Mouse (Mus musculus): Measurements from ENCODE around the gene 6030468B19Rik.
A peak's percentile ranks its signal among the peaks of the same experiment; 100 is the strongest.

The 6030468B19Rik gene

DNA sequence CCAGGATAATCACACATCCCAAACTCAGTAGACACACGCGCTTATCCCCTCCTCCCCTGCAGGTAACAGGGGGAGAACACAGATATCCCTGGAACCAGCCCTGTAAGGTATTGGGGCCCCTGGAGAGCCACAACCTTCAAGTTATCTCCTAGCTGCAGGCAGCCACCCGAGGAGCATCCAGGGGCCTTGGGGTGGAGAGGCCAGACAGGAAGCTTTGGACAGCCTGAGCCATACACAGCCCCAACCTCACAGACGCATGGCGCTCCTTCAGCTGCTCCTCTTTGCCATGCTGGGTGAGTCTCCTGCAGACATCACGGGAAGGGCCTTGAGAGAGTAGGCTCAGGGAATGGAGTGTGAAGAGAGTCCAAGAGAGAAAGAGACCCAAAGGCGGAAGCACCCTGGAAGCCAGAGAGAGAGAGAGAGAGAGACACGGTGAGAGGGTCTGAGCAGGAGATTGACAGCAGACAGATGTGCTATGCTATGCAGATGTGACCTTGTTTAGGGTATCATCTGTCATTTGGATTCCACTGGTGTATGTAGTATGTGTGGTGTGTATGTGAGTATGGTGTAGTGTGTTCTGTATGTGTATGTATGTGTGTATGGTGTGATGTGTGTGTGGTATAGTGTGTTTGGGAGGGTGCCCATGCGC lies at the start of gene 6030468B19Rik:
Gene 6030468B19Rik, plus strand, starts transcription at position 150 of the 649 bp plus-strand sequence.
- no peak for DNase-seq (ENCODE audit: low spot score)

- DNase-seq (ENCODE audit: low spot score), result no peak
Observed at GRCm38 (mm10) chr11:117748628-117749027, 48.8 kb upstream of the 6030468B19Rik start.

GRCm38 (mm10) chr11:117749414-117749813 lies 48.0 kb upstream of the 6030468B19Rik start:
- peak; percentile 66 for DNase-seq (ENCODE audit: low spot score)

DNA sequence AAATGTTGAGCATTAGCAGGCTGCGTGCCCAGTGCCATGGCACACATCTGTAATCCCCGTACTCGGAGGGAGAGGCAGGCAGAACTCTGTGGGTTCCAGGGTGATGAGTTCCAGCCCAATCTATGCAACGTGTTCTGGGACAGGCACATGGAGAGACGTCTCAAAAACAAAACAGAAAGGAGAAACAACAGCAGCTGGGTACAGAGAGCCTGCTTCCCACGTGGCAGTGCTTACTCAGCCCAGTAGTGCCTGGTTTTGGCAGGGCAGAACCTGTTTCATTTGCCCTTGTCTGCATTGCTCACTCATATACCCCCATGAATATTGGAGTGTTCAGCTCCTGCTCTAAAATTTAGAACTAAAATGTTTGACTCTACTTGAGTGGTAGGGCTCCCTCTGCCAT lies 45.9 kb upstream of the 6030468B19Rik start:
- DNase-seq (ENCODE audit: low spot score), result no peak

- no peak for DNase-seq (ENCODE audit: low spot score)
Observed at GRCm38 (mm10) chr11:117755891-117756290, 41.6 kb upstream of the 6030468B19Rik start.

- no peak for DNase-seq (ENCODE audit: low spot score)
Observed at GRCm38 (mm10) chr11:117759267-117759666, 38.2 kb upstream of the 6030468B19Rik start.

DNA sequence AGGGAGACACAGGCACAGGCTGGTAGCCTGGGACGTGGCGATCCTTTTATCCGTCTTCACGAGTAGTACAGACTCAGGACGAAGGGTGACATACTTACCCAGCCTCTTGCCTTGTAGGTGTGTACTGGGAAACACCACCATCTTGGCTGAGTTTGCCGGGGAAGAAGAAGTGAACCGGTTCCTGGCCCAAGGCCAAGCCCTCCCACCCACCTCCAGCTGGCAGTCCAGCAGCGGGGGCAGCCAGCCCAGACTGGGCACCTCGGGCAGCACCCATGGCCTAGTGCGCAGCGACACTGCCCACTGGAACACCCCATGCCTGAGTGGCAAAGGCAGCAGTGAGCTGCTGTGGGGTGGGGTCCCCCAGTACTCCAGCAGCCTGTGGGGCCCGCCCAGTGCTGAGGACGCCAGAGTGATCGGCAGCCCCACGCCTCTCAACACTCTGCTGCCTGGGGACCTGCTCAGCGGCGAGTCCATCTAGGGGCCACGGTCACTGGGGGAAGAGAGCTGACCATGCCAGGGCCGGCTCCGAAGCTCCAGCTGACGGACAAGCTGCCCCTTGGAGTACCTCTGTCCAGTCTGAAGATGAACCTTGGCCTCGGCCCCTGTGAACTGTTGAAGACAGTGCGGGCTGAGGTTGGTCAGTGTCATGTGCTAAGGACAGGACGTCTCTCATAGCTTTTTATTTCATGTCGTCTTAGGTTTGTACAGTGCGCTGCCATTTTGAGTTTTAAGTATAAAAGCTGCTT lies 36.9 kb upstream of the 6030468B19Rik start:
- DNase-seq (ENCODE audit: low spot score), result no peak

- DNase-seq (ENCODE audit: low spot score), result no peak
Observed at GRCm38 (mm10) chr11:117761801-117762200, 35.7 kb upstream of the 6030468B19Rik start.

DNA sequence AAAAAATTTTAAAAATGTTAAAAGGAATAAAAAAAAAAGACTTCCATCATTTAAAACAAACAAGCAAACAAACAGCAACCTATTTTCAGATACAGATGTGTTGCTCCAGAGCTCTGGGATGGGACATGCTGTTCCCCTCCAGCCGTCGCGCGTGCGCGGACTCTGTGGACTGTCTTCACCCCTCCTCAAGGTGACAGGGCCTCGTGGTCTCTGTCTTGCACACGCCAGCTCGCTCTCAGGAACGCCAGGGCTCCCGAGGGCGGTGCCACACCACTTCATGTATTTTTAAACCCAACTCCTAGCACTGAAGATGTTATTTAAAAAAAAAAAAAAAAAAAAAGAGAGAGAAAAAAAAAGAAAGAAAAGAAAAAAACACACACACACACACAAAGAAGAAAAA lies 35.2 kb upstream of the 6030468B19Rik start:
- DNase-seq (ENCODE audit: low spot score), result no peak

- no peak for DNase-seq (ENCODE audit: low spot score)
Observed at GRCm38 (mm10) chr11:117764319-117764718, 33.1 kb upstream of the 6030468B19Rik start.

GRCm38 (mm10) chr11:117765361-117765760 lies 32.1 kb upstream of the 6030468B19Rik start:
- no peak for DNase-seq (ENCODE audit: low spot score)

DNA sequence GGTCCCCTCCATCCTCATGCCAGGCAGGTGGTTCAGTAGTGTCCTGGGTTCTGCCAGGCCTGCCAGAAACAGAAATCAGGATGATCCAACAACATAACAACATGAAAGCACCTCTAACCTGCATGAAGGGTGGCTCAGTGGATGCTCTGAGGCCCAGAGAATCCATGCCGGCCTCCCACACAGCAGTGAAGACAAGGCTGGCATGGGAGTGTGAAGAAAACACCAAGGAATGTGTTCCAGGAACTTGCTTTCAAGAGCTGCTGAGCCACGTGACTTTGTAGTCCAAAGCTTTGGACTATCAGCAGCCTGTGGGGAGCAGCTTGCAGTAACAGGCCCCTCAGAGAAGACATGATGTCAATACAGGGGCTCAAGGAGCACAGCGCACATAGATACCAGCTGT lies 31.2 kb upstream of the 6030468B19Rik start:
- no peak for DNase-seq (ENCODE audit: low spot score)

DNA sequence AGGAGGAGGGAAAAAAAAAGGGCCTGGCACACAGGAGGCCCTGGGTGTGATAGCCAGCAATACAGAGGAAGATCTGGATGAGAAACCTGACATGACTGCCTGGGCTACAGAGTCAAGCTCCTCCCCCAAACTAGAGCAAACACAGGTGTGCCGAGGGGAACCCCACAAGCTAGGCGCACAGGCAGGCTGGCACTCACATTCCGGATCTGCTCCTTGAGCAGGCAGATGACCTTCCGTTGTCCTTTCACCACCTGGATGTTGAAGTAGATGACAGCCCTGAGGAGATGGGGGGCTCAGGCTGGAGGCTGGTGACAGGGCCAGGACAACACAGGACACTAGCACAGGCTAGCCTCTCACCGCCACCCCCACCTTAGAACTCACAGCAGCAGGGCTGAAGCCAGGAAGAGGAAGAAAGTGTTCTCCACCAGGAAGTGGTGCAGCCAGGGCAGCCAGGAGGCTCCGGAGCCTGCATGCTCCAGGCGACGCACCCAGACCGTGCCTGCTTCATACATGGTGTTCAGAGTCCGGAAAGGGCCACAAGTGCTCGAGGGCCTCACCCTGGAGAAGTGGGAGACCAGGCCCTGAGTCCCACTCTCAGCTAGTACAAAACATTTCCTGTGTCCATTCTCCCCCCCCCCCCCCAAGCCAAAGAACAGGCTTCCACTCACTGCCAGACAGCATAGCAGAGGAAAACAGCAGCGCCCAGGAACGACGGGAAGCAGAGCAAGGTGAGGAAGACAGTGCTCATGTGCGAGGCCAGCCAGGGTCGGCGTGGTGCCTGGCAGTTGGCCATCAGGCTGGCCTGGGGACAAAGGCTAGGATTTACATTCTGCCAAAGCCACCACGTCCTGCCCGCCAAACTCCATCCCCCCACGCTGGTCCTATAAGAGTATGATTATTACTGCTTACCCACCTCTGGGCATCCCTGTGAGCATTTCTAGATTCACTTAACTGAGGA lies 28.5 kb upstream of the 6030468B19Rik start:
- DNase-seq (ENCODE audit: low spot score), result no peak

GRCm38 (mm10) chr11:117769683-117770047 lies 27.8 kb upstream of the 6030468B19Rik start:
- DNase-seq (ENCODE audit: low spot score), result no peak

- no peak for DNase-seq (ENCODE audit: low spot score)
Observed at GRCm38 (mm10) chr11:117770407-117770806, 27.1 kb upstream of the 6030468B19Rik start.

DNA sequence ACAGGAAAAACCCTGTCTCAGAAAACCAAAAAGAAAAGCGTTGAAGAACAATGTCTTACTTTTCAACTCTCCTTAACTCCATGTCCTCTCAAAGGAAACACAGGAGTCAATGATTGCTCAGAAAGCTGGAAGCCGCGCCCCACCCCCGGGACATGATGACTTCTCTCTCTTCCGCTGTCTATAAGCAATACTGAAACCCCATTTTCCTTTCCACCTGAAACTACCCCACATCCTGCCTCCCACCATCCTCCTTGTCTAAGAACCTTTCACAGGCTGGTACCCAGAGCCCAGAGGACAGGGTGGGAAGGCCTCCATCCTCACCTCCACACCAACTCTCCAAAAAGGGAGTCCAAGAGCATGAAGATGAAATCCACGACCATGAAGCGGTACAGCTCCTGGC lies 25.1 kb upstream of the 6030468B19Rik start:
- DNase-seq (ENCODE audit: low spot score), result no peak

GRCm38 (mm10) chr11:117774925-117775324 lies 22.5 kb upstream of the 6030468B19Rik start:
- DNase-seq (ENCODE audit: low spot score), result no peak

DNA sequence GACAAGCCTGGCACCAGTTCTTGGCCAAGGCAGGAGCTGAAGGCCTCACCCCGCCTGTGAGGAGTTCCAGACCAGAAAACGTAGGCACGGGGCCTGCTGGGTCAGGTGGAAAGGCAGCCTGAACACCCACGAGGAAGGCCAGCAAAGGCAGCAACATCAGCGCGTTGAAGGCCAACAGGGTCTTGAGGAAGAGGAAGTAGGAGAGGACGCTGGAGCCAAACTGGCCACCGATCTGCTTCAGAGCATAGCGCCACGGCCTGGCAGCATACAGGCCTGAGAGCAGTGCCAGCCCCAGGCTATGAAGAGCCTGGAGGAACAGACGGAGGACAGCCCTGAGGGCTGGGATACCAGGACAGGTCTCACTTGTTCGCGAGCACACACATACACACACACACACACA lies 21.9 kb upstream of the 6030468B19Rik start:
- DNase-seq (ENCODE audit: low spot score), result no peak

GRCm38 (mm10) chr11:117776085-117776792 lies 21.2 kb upstream of the 6030468B19Rik start:
- no peak for DNase-seq (ENCODE audit: low spot score)

GRCm38 (mm10) chr11:117777111-117777510 lies 20.3 kb upstream of the 6030468B19Rik start:
- DNase-seq (ENCODE audit: low spot score), result no peak

GRCm38 (mm10) chr11:117778031-117778430 lies 19.4 kb upstream of the 6030468B19Rik start:
- no peak for DNase-seq (ENCODE audit: low spot score)

All from left cerebral cortex, adult 11 months (tissue).